Mouse (Mus musculus) frontal cortex, postnatal 14 days (tissue): ENCODE data around the gene Tmem208.

Experiments
- DNase-seq, 2 experiments: peaks; one replicate each; pipeline ENCODE4 v3.0.0; 2022; ENCODE audit warnings: low spot score in 2 of 2

Tmem208 gene

DNA sequence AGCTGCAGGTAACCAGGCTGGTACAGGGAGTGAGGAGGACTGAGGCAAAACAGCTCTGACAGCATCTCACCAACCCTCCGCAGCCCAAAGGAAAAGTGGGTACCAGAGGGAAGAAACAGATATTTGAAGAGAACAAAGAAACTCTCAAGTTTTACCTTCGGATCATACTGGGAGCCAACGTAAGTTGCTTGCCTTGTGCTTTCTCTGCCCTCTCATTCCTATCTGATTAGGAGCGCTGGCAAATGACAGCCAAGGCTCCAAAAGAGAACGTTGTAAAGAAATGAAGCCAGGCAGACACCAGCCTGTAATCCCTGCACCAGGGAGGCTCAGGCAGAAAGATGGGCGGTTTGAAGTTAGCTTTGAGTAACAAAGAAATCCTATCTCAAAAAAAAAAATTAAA, 814 bp downstream of the Tmem208 start:
- DNase-seq, result no peak

DNA sequence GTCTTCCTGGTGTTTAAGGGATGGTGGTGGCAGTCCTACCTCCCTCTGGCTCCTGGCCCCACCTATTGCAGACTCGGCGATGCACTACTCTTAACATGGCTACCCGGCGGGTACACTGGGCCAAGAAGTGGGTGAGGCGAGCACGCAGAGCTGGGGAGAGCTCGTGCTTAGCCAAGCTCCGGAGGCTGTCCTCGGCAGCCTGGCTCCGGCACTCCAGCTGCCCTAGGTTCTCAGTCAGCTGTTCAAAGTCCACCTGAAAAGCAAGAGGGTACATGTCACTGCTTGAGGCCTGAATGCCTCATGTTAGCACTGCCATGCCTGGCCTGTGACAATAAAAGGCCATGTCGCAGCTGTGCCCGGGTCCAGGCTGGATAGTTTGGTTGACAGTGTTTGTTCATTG, 4.2 kb downstream of the Tmem208 start:
- no peak for DNase-seq

DNA sequence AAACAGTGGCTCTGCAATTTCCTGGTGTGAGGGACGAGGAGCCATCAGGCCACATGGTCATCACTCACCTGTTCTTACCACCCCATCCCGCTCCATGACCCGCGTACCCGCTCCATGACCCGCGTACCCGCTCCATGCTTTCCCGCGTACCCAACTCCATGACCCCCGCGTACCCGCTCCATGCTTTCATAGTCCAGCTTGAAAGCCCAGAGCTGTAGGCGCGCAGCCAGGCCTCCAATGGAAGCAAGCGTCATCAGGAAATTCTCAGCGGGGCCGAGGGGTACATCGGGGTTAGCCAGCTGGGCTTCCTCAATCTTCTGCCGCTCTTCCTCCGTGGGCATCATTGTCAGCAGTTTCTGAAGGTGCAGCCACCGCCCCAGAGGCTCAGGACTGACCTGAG, 5.3 kb downstream of the Tmem208 start:
- no peak for DNase-seq

DNA sequence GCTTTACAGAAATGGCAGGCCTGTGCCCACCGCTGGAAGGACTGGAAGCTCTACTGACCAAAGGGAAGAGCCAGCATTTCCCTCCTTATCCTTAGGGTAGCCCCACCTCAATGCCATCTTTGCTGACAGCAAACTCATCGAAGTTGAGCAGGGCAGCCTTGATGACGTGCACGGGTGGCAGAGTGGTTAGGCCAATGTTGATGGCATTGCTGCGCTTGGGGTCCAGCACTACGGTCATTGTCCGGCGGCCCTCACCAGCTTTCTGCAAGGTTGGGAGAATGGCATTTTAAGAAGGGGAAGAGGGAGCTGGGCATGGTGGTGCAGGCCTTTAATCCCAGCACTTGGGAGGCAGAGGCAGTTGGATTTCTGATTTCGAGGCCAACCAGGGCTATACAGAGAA, 5.8 kb downstream of the Tmem208 start:
- no peak for DNase-seq

DNA sequence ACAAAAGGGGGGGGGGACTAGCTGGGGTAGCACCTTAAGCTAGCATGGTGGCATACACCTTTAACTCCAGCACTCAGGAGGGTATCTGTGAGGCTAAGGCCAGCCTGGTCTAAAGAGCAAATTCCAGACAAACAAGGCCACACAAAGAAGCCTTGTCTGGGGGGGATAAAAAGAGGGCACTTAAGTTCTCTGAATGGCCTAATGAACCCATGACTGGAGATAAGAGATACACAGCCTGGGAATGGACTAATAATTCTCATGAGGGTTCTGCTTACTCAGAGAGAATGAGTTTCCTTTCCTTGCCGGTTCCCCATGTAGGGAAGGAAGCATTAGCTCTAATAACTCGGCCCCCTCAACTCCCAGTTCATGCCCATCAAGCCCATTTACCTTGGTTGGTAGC, 6.4 kb downstream of the Tmem208 start:
- DNase-seq, result no peak

DNA sequence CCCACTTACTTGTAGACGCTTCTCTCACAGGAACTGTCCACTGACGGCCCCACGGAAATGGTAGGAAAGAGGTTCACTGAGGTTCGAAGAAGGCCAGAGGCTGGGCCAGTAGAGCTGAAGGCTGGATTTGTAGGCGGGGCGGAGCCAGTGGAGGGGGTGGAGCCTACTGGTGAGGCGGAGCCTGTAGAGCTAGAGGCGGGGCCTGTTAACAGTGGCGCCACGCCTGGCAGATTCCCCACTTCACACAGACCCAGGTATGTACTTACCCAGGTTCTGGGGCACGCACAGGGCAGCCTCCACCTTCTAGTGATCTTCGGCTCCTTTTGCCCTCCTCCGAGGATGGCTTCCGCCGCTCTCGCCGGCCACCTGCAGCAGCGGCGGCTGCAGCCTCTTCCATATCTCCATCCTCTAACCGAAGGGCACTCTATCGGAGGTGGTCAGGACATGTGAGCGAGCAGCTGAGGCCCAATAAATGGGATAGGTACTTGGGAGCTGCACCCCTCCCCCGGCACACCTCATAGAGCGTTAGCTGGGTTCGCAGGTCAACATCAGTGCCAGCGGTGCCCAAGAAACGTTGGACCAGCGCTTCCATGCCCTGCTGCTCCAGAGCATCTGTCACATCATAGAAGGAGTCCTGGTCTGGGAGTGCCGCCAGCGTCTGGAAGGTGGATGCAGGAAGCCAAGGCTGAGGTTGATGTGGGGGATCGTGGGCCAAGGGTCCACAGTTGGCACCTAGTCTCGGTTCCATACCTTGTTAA, 10.4 kb downstream of the Tmem208 start:
- DNase-seq, result no peak

- no peak for DNase-seq
These were observed 12.8 kb downstream of the Tmem208 start for GRCm38 (mm10) chr8:105338992-105339391.

DNA sequence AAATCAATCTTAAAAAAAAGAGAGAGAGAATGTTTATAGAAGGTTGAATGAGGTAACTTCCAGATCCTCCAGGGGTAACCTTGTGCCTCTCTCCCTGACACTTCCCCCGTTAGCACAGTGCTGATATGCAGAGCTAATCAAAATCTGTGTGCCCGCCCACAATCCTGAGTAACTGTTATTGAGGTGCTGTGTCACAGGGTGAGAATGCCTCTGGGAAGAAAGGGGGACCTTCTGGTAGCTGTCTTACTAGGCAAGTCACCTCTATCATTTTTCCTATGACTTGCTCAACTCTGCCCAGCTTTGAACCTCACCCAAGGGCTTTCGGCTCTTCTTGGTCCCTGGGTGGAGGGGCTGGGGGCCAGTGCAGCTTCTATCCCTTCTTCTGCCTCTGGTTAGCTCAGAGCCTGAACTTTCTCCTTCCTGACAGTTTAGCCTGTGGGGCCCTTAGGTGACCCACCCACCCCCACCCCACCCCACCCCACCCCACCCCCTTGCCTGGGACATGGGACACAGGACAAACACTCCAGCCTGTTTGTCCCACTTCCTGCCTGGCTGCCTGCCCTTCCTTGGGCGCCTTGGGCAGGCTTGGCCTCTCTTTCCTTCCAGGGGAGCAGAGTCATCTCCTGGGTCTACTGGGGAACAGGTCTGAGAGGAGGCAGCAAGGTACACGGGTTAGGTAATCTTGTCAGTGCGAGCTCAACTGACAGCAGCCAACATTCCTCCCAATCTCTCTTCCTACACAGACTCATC, 13.9 kb downstream of the Tmem208 start:
- no peak for DNase-seq

DNA sequence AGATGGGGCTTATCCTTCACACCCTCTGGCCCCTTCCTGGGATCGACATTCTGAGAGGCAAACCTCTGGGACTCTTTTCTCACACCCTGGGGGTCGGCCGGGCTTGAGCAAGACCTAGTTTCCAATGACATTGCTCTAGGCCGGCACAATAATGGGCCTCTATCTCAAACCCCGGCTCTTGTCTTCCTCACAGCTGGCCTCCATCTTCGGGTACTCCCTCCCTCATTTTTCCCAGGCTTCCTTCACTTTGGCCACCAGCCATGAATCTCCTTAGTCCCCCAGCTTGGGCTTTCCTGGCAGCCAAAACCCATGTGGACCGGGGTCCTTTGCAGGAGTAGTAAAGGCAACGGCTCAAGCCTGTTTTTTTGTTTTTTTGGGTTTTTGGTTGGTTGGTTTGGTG, 15.2 kb downstream of the Tmem208 start:
- DNase-seq, result no peak

- no peak for DNase-seq
These were observed 16.6 kb downstream of the Tmem208 start for GRCm38 (mm10) chr8:105342768-105343167.

- DNase-seq, result no peak
These were observed 17.8 kb downstream of the Tmem208 start for GRCm38 (mm10) chr8:105343791-105344574.

GRCm38 (mm10) chr8:105345061-105345975, 19.2 kb downstream of the Tmem208 start:
- DNase-seq, result no peak

- DNase-seq, result peak in 1 of 2 experiments; percentile 33
These were observed 20.7 kb downstream of the Tmem208 start for GRCm38 (mm10) chr8:105346611-105347427.

DNA sequence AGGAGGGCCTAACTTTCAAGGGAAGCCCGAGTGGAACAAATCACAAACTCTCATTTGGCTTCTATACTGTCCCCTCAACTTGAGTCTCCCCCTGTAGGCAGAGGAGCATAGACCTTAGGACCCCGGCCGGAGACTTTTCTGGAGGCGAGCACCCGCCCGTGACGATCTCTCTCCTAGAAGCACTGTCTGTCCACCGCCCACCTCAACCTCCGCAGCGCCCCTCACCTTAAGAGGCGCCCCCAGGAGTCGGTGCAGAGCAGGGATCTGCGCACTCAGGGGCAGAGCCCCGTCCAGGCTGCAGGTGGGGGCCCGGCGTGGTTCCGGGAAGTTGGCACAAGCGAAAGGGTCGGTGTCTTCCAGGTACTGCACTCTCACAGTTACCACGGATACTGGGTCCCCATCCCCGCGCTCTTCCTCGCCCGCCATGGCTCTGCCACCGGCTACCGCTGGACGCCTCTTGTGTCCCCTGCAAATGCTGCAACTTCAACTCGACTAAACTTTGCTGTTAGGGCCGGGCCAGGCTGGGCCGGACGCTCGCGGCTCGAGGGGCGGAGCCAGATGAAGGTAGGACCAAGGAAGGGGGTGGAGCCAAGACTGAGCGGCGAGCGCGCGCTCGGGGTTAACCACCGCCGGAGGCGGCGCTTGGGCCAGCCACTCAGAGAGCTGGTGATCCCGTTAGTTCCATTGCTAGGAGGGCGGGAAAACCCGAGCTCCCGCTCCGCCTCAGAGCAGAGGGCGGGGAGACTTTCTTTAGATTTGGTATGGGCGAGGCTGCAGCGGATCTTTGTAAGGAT, 21.5 kb downstream of the Tmem208 start, which contains the start of gene Fhod1:
Gene Fhod1, minus strand, starts transcription at position 526 of the 794 bp plus-strand sequence.
- peak; percentile 81 to 82 for DNase-seq

- peak in 1 of 2 experiments; percentile 42 for DNase-seq
These were observed 22.4 kb downstream of the Tmem208 start, which contains the start of gene Slc9a5 for GRCm38 (mm10) chr8:105348450-105349095. TSS of gene Slc9a5 (plus strand) at chr8:105348843.

GRCm38 (mm10) chr8:105349096-105349771, 23.1 kb downstream of the Tmem208 start:
- no peak for DNase-seq

GRCm38 (mm10) chr8:105350186-105350585, 24.0 kb downstream of the Tmem208 start:
- DNase-seq, result no peak

GRCm38 (mm10) chr8:105353583-105354135, 27.5 kb downstream of the Tmem208 start:
- no peak for DNase-seq
